Mouse (Mus musculus) thymus, postnatal 25 days (tissue): ENCODE measurements around the gene Irak1bp1.

Experiments used
- DNase-seq: peaks from one replicate; pipeline ENCODE4 v3.0.0; 2022

The Irak1bp1 gene

GRCm38 (mm10) chr9:82829007-82829689 is at the start of gene Irak1bp1:
Gene Irak1bp1, plus strand, starts transcription at chr9:82829540.
- no peak for DNase-seq

GRCm38 (mm10) chr9:82788375-82788774 is 41.0 kb upstream of the Irak1bp1 start:
- no peak for DNase-seq

GRCm38 (mm10) chr9:82800360-82800759 is 29.0 kb upstream of the Irak1bp1 start:
- no peak for DNase-seq

DNA sequence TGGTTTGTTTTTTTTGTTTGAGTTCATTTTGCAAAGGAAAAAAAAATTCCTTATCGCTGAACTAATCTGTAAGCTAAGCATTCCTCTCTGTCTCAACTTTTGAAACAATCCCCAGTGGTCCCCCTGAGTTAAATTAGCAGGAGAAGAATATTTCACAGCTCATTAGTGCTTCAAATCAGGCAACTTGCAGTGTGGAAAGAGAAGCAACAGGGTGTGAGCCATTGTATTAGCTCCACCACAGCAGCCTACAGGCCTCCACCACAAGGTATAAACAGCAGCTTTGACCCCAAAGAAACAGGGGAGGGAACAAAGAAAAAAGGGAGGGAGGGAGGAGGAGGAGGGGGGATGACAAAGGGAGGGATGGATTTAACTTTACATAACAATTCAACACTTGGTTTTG is 22.2 kb upstream of the Irak1bp1 start:
- no peak for DNase-seq

- DNase-seq: no peak
Observed at GRCm38 (mm10) chr9:82807635-82808034, 21.7 kb upstream of the Irak1bp1 start.

- no peak for DNase-seq
Observed at GRCm38 (mm10) chr9:82812172-82812963, 17.0 kb upstream of the Irak1bp1 start.

GRCm38 (mm10) chr9:82814536-82814935 is 14.8 kb upstream of the Irak1bp1 start:
- DNase-seq: no peak

- no peak for DNase-seq
Observed at GRCm38 (mm10) chr9:82815257-82815785, 14.0 kb upstream of the Irak1bp1 start.

DNA sequence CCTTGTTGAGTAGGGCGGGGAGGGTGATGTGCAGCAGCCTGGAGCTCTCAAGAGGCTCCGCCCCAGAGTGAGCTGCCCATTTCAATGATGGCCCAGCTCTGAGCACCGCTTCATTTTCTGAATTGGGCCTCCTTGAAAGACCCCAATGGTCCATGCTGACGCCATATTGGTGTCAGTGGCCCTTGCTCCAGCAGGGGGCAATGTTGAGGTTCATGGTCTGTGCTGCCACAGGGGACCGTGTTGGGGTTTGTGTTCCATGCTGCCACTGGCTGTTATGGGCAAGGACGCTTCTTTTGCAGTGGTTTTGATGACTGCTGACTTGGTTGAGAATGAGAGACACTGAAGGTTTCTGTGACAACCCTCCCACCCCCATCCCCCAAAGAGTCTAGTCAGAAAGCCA is 2.9 kb upstream of the Irak1bp1 start:
- no peak for DNase-seq

DNA sequence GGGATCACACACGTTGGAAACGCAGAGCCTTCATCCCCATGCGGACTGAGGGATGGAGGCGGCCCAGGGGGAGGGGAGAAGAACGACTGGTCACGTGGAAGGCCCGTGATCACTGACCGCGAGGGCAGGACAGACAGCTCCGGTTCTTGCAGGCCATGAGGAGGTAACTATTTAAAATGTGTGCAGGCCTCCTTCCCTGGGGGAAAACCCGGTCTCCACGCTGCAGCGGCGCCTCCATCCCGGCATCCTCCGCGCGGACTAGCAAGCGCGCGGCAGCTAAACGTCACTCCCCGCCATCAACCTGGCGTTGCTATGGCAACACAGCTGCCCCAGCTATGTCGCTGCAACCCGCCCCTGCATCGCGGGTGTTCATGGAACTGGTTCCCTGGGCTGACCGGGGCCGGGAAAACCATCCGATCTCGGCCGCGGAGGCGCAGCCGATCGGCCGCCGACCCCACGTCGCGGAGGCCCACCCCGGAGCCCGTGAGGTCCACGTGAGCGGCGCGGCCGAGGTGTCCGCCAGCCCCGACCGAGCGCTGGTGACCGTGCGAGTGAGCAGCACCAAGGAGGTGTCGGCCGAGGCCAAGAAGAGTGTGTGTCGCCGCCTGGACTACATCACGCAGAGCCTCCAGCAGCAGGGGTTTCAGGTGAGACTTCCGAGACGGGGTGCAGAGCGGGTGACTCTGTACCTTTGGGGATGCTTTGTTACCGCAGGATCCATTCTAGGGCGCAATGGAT is 522 bp downstream of the Irak1bp1 start:
- peak; percentile 88 for DNase-seq

DNA sequence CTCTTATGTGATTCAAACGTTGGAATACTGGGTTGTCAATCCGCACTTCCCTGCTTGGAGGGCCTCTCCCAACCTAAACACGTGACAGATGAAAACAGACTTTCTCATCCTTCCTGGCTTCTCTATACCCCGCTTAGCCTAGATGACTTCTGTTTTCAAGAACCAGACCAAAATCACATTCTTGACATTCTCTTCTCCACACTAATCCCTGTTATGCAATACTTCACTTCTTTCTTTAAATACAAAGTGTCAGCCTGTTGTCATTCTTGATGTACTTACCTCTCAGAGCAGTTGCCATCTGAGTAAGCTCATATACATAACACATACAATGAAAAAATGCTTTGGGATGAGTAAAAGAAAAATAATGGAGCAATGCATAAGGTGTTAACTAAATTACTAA is 2.6 kb downstream of the Irak1bp1 start:
- no peak for DNase-seq

- DNase-seq: no peak
Observed at GRCm38 (mm10) chr9:82835921-82836320, 6.6 kb downstream of the Irak1bp1 start.

DNA sequence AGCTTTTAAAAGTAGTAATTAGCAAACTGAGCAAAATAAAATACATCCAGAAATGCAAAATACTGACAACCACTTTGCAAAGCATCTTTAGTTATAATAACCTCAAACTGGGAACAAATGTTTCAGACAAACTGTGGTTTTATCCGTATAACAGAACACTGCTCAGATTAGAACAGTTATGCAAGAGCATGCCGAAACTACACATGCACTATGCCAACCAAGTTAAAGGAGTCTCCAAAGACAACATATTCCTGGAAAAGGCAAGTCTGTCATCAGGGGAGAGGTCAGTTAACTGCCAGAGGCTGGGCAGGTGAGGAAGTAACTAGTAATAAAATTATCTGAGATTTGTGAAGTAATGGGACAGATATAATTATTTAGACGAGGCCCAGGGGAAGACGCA is 13.3 kb downstream of the Irak1bp1 start:
- no peak for DNase-seq

DNA sequence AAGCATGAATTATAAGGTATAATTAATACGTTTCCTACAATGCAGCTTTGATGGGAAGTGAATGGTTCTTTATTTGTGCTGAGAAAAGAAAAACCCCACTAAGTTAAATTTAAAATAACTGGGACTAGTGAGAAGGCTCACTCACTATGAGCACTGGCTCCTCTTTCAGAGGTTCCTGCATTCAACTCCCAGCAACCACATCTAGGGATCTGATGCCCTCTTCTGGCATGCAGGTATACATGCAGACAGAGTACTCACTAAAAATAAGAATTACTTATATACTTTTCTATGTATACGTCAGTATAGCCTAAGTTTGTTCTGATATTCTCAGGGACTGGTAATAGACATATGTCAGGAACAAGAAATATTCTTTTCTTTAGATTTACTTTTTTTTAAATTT is 24.7 kb downstream of the Irak1bp1 start:
- peak; percentile 34 for DNase-seq

- peak; percentile 47 for DNase-seq
Observed at GRCm38 (mm10) chr9:82854973-82855614, 25.8 kb downstream of the Irak1bp1 start.

DNA sequence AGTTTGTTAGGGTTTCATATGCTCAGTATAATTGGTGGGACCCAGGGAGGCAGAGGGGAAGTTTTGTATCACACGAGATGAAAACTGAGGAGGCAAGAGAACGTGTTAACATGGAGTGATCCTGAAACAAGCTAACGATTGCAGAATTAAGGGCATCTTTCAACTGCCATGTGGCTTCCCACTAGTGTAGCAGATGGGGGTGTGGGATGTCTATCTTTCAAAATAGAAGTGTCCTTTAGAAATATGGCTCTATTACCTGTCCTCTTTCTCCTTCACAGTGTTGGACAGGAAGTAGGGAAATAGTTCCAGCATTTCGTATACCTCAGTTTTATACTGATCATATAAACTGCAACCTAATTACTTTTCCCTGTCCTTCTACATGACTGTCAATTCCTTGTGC is 26.9 kb downstream of the Irak1bp1 start:
- no peak for DNase-seq

GRCm38 (mm10) chr9:82860805-82861204 is 31.5 kb downstream of the Irak1bp1 start:
- DNase-seq: no peak

DNA sequence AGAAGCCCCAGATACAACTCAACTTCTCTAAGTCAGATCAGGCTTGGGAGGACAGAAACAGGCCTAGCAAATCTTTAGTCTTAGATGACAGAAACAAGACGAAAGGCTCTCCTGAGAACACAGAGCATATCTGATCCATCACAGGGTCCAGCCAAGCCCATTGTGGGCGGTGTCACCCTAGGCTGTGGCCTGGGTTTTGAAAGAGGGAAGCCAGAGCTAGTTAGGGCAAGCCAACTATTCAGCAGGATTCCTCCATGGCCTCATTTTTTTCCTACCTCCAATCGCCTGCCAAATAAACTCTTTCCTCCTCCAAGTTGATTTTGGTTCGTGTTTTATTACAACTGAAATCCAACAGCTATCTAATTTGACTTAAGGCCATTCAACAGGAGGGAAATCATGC is 32.0 kb downstream of the Irak1bp1 start:
- no peak for DNase-seq

GRCm38 (mm10) chr9:82861775-82862430 is 32.6 kb downstream of the Irak1bp1 start:
- no peak for DNase-seq

DNA sequence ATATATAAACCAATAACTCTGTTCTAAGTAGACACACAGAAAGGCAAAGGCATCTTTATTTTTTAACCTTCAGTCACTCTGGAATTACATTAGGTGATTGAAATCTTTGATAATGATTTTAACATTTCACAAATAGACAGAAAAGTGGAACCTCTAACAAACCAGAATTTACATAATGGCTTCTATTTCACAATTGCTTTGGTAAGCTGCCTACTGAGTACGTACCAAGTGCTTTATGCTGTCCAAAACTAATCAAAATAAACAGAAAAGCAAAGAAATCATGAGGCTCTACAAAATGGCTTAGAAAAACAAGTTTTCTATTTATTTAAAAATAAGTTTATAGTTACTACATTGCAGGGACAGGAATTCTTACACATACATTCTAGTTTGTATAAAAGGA is 36.8 kb downstream of the Irak1bp1 start:
- no peak for DNase-seq

DNA sequence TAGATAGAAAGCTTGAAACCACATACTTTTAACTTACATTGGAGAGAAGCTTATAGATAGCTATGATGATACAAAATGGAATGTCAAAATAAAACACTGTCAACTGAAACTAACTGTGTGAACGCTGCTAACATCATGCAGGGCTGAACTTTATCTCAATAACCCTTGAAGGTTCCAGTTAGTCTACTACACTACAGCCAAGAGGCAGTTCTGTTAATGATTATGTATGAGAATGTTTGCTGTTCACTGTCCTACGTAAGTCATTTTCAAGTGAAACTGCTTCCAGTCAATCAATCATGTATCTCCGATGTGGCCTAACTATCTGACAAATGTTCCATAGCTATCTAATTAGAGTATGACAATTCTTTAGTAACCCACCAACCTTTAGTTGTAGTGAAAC is 38.4 kb downstream of the Irak1bp1 start:
- no peak for DNase-seq

DNA sequence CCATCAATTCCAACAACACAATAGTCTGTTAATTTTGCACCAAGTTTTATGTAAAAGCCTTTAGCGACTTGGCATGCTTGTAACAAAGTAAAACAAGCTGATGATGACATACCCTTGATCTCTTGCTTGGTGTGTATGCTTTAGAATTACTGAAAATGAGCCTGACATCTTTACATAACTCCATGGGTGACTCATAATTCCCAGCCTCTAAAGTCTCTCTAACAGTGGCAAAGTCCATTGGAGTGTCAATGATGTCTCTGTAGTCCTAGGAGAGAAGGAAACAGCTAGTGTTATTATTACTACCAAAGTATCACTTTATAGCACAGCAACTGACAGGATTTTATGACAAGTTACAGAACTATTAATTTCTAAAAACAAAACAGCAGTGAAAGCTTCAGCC is 47.7 kb downstream of the Irak1bp1 start:
- no peak for DNase-seq
